Mouse (Mus musculus) adrenal gland, adult 10 weeks (tissue): ENCODE measurements around the gene Ptpn3. TPM values are rescaled to one million over a fixed set of nuclear protein-coding genes. Genes with fewer than 3 reads are reported as not detected.

ENCODE experiments used
- polyA plus RNA-seq: library from polyadenylated mRNA; stranded (reverse); fragments of 350-450 nt; fragmentation: Illumina TruSeq; extraction: RNeasy Lipid Tissue Mini Kit (QIAGEN cat#74804); gene quantifications from one replicate; pipeline ENCODE4 v1.2.3, GENCODE M21; 2014; ENCODE audit warnings: low read depth, low replicate concordance

The Ptpn3 gene
- 32.0 TPM for polyA plus RNA-seq

DNA sequence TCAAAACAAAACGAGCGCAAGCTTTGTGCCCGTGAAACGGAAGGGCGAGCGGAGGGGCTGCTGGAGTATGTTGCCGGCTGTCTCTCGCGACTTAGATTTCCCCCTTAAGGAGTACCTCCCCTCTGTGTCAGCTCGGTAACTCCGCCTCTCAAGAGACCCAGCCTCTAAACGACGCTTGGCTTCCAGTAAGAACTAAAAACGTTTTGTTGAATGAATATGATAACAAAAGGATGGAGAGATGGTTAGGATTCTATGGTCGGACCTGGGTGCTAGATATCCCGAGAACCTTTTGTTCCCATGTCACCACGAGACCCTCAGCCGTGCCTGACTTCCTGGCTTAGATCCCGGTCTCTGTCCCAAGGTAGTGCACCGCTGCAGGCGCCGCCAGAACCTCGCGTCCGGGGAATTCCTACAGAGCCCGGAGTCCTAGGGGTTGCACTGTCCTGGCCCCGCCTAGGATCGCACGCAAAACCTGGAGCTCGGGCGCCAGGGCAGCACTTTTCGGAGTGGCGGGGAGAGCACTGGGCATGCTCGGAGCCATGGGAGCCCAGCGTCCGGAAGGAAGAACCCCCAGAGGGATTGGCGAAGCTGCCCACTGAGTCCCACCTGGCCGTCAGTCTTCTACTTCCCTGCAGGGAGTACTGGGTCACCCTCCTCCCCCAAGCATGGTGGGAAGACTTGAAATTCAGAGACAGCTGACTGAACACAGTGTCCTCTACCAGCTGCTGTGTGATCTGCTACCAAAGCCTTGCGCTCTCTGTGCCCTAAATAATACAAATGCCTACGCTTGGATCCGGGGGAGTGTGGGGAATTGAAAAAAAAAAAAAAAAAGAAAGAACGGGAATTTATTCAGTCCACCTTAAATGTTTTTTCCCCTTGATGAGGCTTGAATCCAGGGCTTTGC lies at the start of gene Ptpn3:
Gene Ptpn3 (minus strand): TSS at position 428 of the 904 bp plus-strand sequence.

DNA sequence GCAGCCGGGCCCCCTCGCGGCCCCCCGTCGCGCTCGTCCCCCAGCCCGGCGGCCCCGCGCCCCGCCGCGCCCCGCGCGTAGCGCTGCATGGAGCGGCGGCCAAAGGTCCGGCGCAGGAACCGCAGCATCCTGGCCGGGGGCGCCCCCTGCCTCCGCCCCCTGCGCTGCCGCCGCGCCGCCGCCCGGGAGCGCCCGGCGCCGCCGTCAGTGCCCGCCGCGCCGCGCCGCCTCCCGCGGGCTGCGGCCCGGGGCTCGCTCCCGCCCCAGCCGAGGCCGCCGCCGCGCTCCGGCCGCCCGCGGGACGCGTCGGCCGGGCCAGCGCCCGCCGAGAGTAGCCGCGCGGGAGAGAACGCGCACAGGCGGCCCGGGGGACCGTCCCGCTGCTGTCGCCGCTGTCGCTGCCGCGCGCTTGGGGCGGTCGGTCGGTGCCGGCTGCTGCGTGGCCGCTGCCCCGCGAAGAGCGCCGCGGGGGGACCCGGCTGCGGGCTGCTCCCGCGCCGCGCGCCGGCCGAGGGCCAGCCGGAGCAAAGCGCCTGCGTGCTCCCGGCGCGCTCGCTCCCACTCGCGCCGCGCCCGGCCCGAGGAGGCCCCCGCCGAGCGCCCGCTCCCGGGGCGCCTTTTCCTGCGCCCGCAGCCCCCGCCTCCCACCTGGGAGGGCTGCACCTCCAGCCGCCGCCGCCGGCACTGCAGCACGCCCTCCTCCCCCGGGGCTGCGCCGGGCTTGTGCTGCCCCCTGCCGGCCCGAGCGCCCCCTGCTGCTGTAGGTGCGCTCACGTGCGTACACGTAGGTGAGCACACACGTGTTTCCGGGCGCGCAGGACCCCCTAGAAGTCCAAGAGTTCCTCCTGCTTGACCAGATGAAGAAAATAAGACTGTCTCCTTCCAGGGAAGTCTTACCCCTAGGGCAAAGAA lies 158.4 kb downstream of the Ptpn3 start, which contains the start of gene Epb41l4b:
Gene Epb41l4b (minus strand): TSS at position 412 of the 912 bp plus-strand sequence.

Other genes with a start within 250 kb of the Ptpn3 start
- gene Epb41l4b, start 158.4 kb downstream of the Ptpn3 start, polyA plus RNA-seq, result 2.9 TPM
- gene Palm2, start 132.4 kb upstream of the Ptpn3 start, polyA plus RNA-seq, result 26.3 TPM